Mouse (Mus musculus) liver, embryonic 15.5 days (tissue): ENCODE data around the gene Mettl7a1. TPM values are rescaled to one million over a fixed set of nuclear protein-coding genes. Genes with fewer than 3 reads are reported as not detected.
"Not testable (repeated sequence)": the region's sequence is repeated elsewhere in the genome, so short reads cannot be mapped to it uniquely, and the experiment has no call there.

Experiments
- ATAC-seq: fragments of 200-750 bp; cut with Nextera tagmentation; 2 replicates; pipeline ENCODE4 v1.8.0; 2017; ENCODE audit warnings: moderate number of reproducible peaks, mild to moderate bottlenecking, moderate library complexity; ENCODE audit not compliant: insufficient read depth
- H3K27ac ChIP-seq: fragments of 300-500 bp; sonication (generic); replicated peaks from 2 replicates; pipeline ENCODE4 v1.5.1; 2015; ENCODE audit warnings: mild to moderate bottlenecking, inconsistent platforms
- H3K27me3 ChIP-seq: fragments of 300-500 bp; sonication (generic); 2 replicates; pipeline ENCODE4 v1.6.1; 2015; ENCODE audit warnings: mild to moderate bottlenecking, inconsistent platforms
- H3K36me3 ChIP-seq: fragments of 300-500 bp; sonication (generic); replicated peaks from 2 replicates; pipeline ENCODE4 v1.6.1; 2015; ENCODE audit warnings: moderate library complexity, mild to moderate bottlenecking, inconsistent platforms
- H3K4me1 ChIP-seq: fragments of 300-500 bp; sonication (generic); replicated peaks from 2 replicates; pipeline ENCODE4 v1.6.1; 2015; ENCODE audit warnings: inconsistent platforms
- H3K4me2 ChIP-seq: fragments of 300-500 bp; sonication (generic); 2 replicates; pipeline ENCODE4 v1.6.1; 2015; ENCODE audit warnings: moderate library complexity, mild to moderate bottlenecking, inconsistent platforms
- H3K4me3 ChIP-seq: fragments of 300-500 bp; sonication (generic); replicated peaks from 2 replicates; pipeline ENCODE4 v1.5.1; 2015; ENCODE audit warnings: mild to moderate bottlenecking, inconsistent platforms
- H3K9ac ChIP-seq: fragments of 300-500 bp; sonication (generic); 2 replicates; pipeline ENCODE4 v1.6.1; 2015; ENCODE audit warnings: moderate library complexity, mild to moderate bottlenecking, inconsistent platforms
- H3K9me3 ChIP-seq: fragments of 300-500 bp; sonication (generic); replicated peaks from 2 replicates; pipeline ENCODE4 v1.6.1; 2016; ENCODE audit warnings: inconsistent platforms
- WGBS: fragments of 180-500 bp; shearing (Covaris S2); methylation state at CpG from one replicate; pipeline ENCODE4 v1.1.7; 2015; ENCODE audit warnings: mixed read lengths; ENCODE audit not compliant: insufficient replicate concordance; 5-methylcytosine and 5-hydroxymethylcytosine counted together
- polyA plus RNA-seq: library from polyadenylated mRNA; unstranded; fragments of >200 nt; fragmentation: Nextera tagmentation; extraction: Ambion mirVana; gene quantifications from 2 replicates; pipeline ENCODE4 v1.2.1, GENCODE M21; 2015

Gene Mettl7a1
- polyA plus RNA-seq, 1 experiment from 2014 or later, result 8.9 TPM

- H3K4me1 ChIP-seq, result 0 out of 2 replicates have a peak, but pooled peaks cover 6% of the 10 kb centered on the region
- H3K9ac ChIP-seq, result no peak overlapping the region
- no peak overlapping the region for H3K4me2 ChIP-seq
- no peak overlapping the region for H3K4me3 ChIP-seq
- WGBS, result 50% methylated on average over 14 of the region's 14 CpGs
- peak overlapping the region; percentile 39; the same call in 1 of the 2 replicates for H3K27ac ChIP-seq
- no peaks in the 10 kb centered on the region for H3K9me3 ChIP-seq
- ATAC-seq, result peak; percentile 71
- no peaks in the 10 kb centered on the region for H3K36me3 ChIP-seq
- H3K27me3 ChIP-seq, result 0 out of 2 replicates have a peak, but pooled peaks cover under 1% of the 10 kb centered on the region
Measured at GRCm38 (mm10) chr15:100346761-100347160, 42.8 kb downstream of the Mettl7a1 start.

DNA sequence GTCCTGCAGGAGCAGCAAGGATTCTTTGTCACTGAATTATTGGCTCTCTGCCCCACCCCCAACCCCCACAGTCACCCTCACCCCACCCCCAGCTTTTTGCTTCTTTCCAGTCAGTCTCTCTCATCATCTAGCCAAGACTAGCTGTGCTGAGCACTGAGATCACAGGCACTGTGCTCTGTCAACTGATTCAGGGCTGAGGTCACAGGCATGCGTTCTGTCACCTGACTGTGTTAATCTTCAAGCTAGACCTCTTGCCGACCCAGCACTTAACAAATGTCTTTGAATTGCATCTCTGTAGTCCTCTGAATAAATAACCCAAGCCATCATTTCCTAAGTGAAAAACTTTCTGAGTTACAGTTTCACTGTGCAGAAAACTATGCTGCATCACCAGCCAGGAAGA lies 45.6 kb downstream of the Mettl7a1 start:
- no peak overlapping the region for H3K4me3 ChIP-seq
- ATAC-seq, result no peak
- H3K9me3 ChIP-seq, result no peaks in the 10 kb centered on the region
- H3K36me3 ChIP-seq, result no peaks in the 10 kb centered on the region
- no peak overlapping the region for H3K9ac ChIP-seq
- no peak overlapping the region for H3K27ac ChIP-seq
- WGBS, result 48% methylated on average over 2 of the region's 2 CpGs
- 0 out of 2 replicates have a peak, but pooled peaks cover 2% of the 10 kb centered on the region for H3K27me3 ChIP-seq
- 0 out of 2 replicates have a peak, but pooled peaks cover 6% of the 10 kb centered on the region for H3K4me1 ChIP-seq
- no peak overlapping the region for H3K4me2 ChIP-seq

- Histone ChIP-seq H3K36me3 (no peaks in the 10 kb centered on the region), H3K4me3 (no peak overlapping the region), H3K27me3 (0 out of 2 replicates have a peak, but pooled peaks cover 2% of the 10 kb centered on the region), H3K27ac (no peak overlapping the region), H3K9ac (no peak overlapping the region), H3K9me3 (no peaks in the 10 kb centered on the region), H3K4me2 (no peak overlapping the region), H3K4me1 (0 out of 2 replicates have a peak, but pooled peaks cover 6% of the 10 kb centered on the region)
- 51% methylated on average over 6 of the region's 6 CpGs for WGBS
- no peak for ATAC-seq
Measured at GRCm38 (mm10) chr15:100351501-100352060, 47.6 kb downstream of the Mettl7a1 start.

- 71% methylated on average over 10 of the region's 10 CpGs for WGBS
- 0 out of 2 replicates have a peak, but pooled peaks cover 2% of the 10 kb centered on the region for H3K27me3 ChIP-seq
- H3K4me3 ChIP-seq, result no peak within 1 kb of the TSS
- H3K4me2 ChIP-seq, result no peak within 1 kb of the TSS
- H3K9me3 ChIP-seq, result no peaks in the 10 kb centered on the region
- ATAC-seq, result no peak
- no peak within 1 kb of the TSS for H3K9ac ChIP-seq
- 0 out of 2 replicates have a peak, but pooled peaks cover 6% of the 10 kb centered on the region for H3K4me1 ChIP-seq
- no peaks in the 10 kb centered on the region for H3K36me3 ChIP-seq
- no peak within 1 kb of the TSS for H3K27ac ChIP-seq
Measured at GRCm38 (mm10) chr15:100352711-100353250, 48.8 kb downstream of the Mettl7a1 start, which contains the start of the genes Methig1 and Mettl7a2. Methig1 (plus strand) TSS chr15:100353149. Mettl7a2 (plus strand) TSS chr15:100353200.

GRCm38 (mm10) chr15:100353399-100353798 lies 49.5 kb downstream of the Mettl7a1 start:
- H3K36me3 ChIP-seq, H3K9ac ChIP-seq, H3K9me3 ChIP-seq, H3K4me3 ChIP-seq, H3K4me1 ChIP-seq, H3K27me3 ChIP-seq, ATAC-seq, H3K4me2 ChIP-seq, H3K27ac ChIP-seq: not testable (repeated sequence)
- 77% methylated on average over 22 of the region's 22 CpGs for WGBS

DNA sequence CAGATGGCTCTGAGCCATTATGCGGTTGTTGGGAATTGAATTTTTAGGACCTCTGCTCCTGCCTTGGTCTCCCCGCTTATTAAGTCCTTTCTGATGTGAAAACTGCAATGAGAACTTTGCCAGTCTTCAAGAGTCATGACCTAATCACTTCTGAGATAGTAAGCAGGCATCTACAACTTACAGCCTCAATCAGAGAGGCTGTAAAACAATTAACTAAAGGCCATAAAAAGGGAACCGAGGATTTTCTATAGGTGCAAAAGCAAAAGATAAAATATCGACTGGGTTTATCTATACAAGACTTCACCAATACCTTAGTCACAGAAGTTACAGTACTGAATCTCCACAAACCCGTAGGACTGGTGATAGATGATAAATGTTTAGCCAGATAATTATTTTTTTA lies 51.9 kb downstream of the Mettl7a1 start:
- no peak overlapping the region for H3K9ac ChIP-seq
- H3K4me1 ChIP-seq, result no peaks in the 10 kb centered on the region
- no peak overlapping the region for H3K4me3 ChIP-seq
- no peaks in the 10 kb centered on the region for H3K36me3 ChIP-seq
- no peak overlapping the region for H3K4me2 ChIP-seq
- no peaks in the 10 kb centered on the region for H3K9me3 ChIP-seq
- no peak overlapping the region for H3K27ac ChIP-seq
- 0 out of 2 replicates have a peak, but pooled peaks cover 2% of the 10 kb centered on the region for H3K27me3 ChIP-seq
- WGBS, result 53% methylated on average over 5 of the region's 5 CpGs
- no peak for ATAC-seq

DNA sequence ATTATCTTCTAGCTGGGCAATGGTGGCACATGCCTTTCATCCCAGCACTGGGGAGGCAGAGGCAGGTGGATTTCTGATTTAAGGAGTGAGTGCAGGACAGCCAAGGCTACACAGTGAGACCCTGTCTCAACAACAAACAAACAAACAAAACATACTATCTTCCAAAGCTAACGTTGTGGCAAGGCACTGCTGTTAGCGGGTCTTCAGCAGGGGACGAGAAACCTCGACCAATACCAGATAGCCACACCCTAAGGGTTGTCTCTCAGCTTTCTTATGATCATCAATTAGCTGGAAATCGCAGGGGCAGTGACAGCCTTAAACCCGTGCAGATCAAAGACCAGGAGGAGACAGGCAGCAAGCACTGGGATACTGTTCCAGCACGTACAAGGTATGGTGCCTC lies 60.3 kb downstream of the Mettl7a1 start, which contains the start of gene Higd1c:
Gene Higd1c (plus strand): TSS at position 301 of the 400 bp plus-strand sequence.
- H3K27ac ChIP-seq, result no peak within 1 kb of the TSS
- no peaks in the 10 kb centered on the region for H3K9me3 ChIP-seq
- no peak within 1 kb of the TSS for H3K4me2 ChIP-seq
- 55% methylated on average over 7 of the region's 7 CpGs for WGBS
- H3K27me3 ChIP-seq, result no peaks in the 10 kb centered on the region
- no peaks in the 10 kb centered on the region for H3K36me3 ChIP-seq
- no peak within 1 kb of the TSS for H3K4me3 ChIP-seq
- no peak within 1 kb of the TSS for H3K9ac ChIP-seq
- no peak for ATAC-seq
- no peaks in the 10 kb centered on the region for H3K4me1 ChIP-seq

DNA sequence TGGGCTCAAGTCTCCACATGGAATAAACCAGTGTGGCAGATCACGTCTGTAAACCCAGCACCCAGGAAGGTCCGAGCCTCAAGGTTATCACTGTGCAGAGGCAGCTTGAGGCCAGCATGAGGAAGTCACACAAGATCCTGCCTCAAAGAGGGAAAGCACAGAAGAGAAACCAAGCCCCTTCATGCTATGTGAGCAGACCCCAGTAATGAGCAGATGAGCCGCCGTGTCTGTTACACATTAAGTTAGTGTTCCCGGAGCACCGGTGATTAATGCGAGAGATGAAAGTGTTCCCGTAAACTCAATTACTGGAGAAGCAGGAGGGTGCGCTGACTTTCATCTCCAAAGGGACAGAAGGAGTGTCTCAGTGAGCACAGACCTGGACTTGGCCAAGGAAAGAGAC lies 62.0 kb downstream of the Mettl7a1 start:
- not testable (repeated sequence) for H3K4me1 ChIP-seq, H3K27me3 ChIP-seq, H3K36me3 ChIP-seq, H3K9ac ChIP-seq, ATAC-seq, H3K27ac ChIP-seq, H3K4me3 ChIP-seq, H3K4me2 ChIP-seq, H3K9me3 ChIP-seq
- 73% methylated on average over 9 of the region's 9 CpGs for WGBS

GRCm38 (mm10) chr15:100367119-100367518 lies 63.2 kb downstream of the Mettl7a1 start:
- H3K9ac ChIP-seq, result no peak overlapping the region
- H3K27ac ChIP-seq, result no peak overlapping the region
- no peaks in the 10 kb centered on the region for H3K4me1 ChIP-seq
- H3K9me3 ChIP-seq, result no peaks in the 10 kb centered on the region
- no peak for ATAC-seq
- 63% methylated on average over 7 of the region's 7 CpGs for WGBS
- no peak overlapping the region for H3K4me3 ChIP-seq
- no peaks in the 10 kb centered on the region for H3K36me3 ChIP-seq
- H3K27me3 ChIP-seq, result no peaks in the 10 kb centered on the region
- H3K4me2 ChIP-seq, result no peak overlapping the region

GRCm38 (mm10) chr15:100375066-100375465 lies 71.1 kb downstream of the Mettl7a1 start:
- Histone ChIP-seq H3K9ac (no peak overlapping the region), H3K9me3 (no peaks in the 10 kb centered on the region), H3K27ac (no peak overlapping the region), H3K4me1 (no peaks in the 10 kb centered on the region), H3K4me2 (no peak overlapping the region), H3K4me3 (no peak overlapping the region), H3K27me3 (no peaks in the 10 kb centered on the region), H3K36me3 (no peaks in the 10 kb centered on the region)
- WGBS, result 28% methylated on average over 5 of the region's 5 CpGs
- no peak for ATAC-seq

GRCm38 (mm10) chr15:100377847-100378505 lies 74.0 kb downstream of the Mettl7a1 start:
- not testable (repeated sequence) for ATAC-seq, H3K9me3 ChIP-seq
- WGBS, result 17% methylated on average over 3 of the region's 9 CpGs

More at GRCm38 (mm10) chr15:100377847-100378505, 74.0 kb downstream of the Mettl7a1 start:
- not testable (repeated sequence) for H3K9ac ChIP-seq, H3K27me3 ChIP-seq, H3K4me3 ChIP-seq, H3K4me1 ChIP-seq, H3K36me3 ChIP-seq, H3K27ac ChIP-seq, H3K4me2 ChIP-seq
